Mouse (Mus musculus): ENCODE results near the gene Olfr178. TPM values are rescaled to one million over a fixed set of nuclear protein-coding genes. Genes with fewer than 3 reads are reported as not detected.

The Olfr178 gene
- total RNA-seq (2014; rRNA removed) (not detected in 2 replicates), polyA plus RNA-seq (2012; rRNA removed) (not detected in 2 replicates)

DNA sequence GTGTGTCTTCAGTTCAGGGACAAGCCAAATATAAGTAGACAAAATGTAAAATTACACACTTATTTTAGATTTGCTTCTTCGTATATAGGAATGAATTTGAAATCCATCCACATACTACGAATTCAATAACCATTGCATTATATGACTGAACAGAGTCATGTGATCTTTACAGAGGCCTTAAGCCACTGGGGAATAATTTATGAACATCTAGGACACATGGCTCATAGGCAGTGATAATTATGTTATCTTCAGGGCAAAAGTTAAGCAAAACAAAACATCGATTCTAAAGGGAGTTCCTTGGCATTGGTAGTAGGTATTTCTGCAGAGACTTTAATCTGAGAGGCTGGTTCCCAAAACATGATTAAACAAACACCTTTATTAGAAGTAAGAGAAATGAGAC lies at the start of gene Olfr178:
TSS of gene Olfr178 (minus strand) at position 101 of the 400 bp plus-strand sequence.
- 81% methylated on average over 3 of the region's 3 CpGs for WGBS
- H3K79me2 ChIP-seq (ENCODE audit: control insufficient read depth, insufficient read depth, low read length), result no peaks in the 10 kb centered on the region
- no peaks in the 10 kb centered on the region for H3K4me1 ChIP-seq (ENCODE audit: control insufficient read depth, insufficient read depth, low read length)
- no peak within 1 kb of the TSS for H3K27ac ChIP-seq (replicated peaks; ENCODE audit: insufficient read depth, low read depth, low read length)
- H3K4me3 ChIP-seq (ENCODE audit: insufficient read depth, low read depth, low read length), result no peak within 1 kb of the TSS
- no peak for DNase-seq (ENCODE audit: extremely low read depth, low read depth, low spot score)
- no peaks in the 10 kb centered on the region for H3K27me3 ChIP-seq (ENCODE audit: control insufficient read depth, insufficient read depth, low read length)
- no peak within 1 kb of the TSS for H3K9ac ChIP-seq (ENCODE audit: low read depth, low read length)
- no peaks in the 10 kb centered on the region for H3K36me3 ChIP-seq (ENCODE audit: control insufficient read depth, insufficient read depth, low read length)
- TF ChIP-seq CTCF (IDR thresholded peaks at IDR 0.05; ENCODE audit: low read depth, low read length) (no peak), POLR2A (IDR thresholded peaks at IDR 0.05; ENCODE audit: extremely low read depth, insufficient read depth, low read length) (no peak)

DNA sequence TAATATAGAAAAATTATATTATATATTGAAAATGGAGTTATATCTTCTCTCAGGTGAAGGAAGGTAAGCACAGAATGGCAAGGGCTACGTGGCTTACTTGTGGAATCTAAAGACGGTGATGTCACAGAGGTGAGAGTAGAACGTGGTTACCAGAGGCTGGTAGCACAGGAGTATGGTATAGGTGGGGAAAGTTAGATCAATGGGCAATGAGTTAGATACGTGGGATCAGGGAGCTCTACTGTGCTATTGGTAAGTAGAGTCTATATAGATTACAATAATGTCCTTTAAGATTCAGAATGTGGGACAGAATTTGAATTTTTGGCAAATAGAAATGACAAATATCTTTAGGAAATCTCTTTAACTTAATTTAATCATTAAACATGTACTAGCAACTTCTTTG lies 37.4 kb upstream of the Olfr178 start, which contains the start of gene Olfr180:
TSS of gene Olfr180 (minus strand) at position 101 of the 400 bp plus-strand sequence.
- Histone ChIP-seq H3K79me2 (ENCODE audit: control insufficient read depth, insufficient read depth, low read length) (no peaks in the 10 kb centered on the region), H3K9ac (ENCODE audit: low read depth, low read length) (no peak within 1 kb of the TSS), H3K36me3 (ENCODE audit: control insufficient read depth, insufficient read depth, low read length) (no peaks in the 10 kb centered on the region), H3K4me1 (ENCODE audit: control insufficient read depth, insufficient read depth, low read length) (no peaks in the 10 kb centered on the region), H3K27me3 (ENCODE audit: control insufficient read depth, insufficient read depth, low read length) (no peaks in the 10 kb centered on the region), H3K4me3 (ENCODE audit: insufficient read depth, low read depth, low read length) (no peak within 1 kb of the TSS), H3K27ac (replicated peaks; ENCODE audit: insufficient read depth, low read depth, low read length) (no peak within 1 kb of the TSS)
- DNase-seq (ENCODE audit: extremely low read depth, low read depth, low spot score), result no peak
- TF ChIP-seq CTCF (IDR thresholded peaks at IDR 0.05; ENCODE audit: low read depth, low read length) (no peak), POLR2A (IDR thresholded peaks at IDR 0.05; ENCODE audit: extremely low read depth, insufficient read depth, low read length) (no peak)
- 73% methylated on average over 4 of the region's 4 CpGs for WGBS

DNA sequence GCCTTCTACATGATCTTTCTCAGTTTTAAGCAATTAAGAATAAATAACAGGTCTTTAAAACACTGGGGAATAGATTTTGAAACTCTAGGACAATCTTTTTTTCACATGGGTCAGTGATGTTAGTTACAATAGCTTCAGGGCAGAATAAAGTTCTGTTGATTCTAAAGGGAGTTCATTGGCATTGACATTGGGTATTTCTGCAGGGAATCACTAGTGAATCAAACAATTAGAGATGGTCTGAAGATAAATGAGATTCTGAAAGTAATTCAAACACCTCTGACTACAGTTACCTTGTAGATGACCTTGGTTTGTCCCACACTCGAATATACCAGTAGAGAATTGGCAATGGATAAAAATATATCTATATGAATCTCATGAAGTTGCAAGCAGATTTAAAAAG lies 36.8 kb upstream of the Olfr178 start, which contains the start of gene Olfr181:
TSS of gene Olfr181 (minus strand) at position 101 of the 400 bp plus-strand sequence.
- no peaks in the 10 kb centered on the region for H3K27me3 ChIP-seq (ENCODE audit: control insufficient read depth, insufficient read depth, low read length)
- H3K36me3 ChIP-seq (ENCODE audit: control insufficient read depth, insufficient read depth, low read length), result no peaks in the 10 kb centered on the region
- no peak within 1 kb of the TSS for H3K27ac ChIP-seq (replicated peaks; ENCODE audit: insufficient read depth, low read depth, low read length)
- no peak within 1 kb of the TSS for H3K9ac ChIP-seq (ENCODE audit: low read depth, low read length)
- no peak for DNase-seq (ENCODE audit: extremely low read depth, low read depth, low spot score)
- H3K4me3 ChIP-seq (ENCODE audit: insufficient read depth, low read depth, low read length), result no peak within 1 kb of the TSS
- no peaks in the 10 kb centered on the region for H3K4me1 ChIP-seq (ENCODE audit: control insufficient read depth, insufficient read depth, low read length)
- WGBS, result 50% methylated on average over 1 of the region's 1 CpGs
- TF ChIP-seq CTCF (IDR thresholded peaks at IDR 0.05; ENCODE audit: low read depth, low read length) (no peak), POLR2A (IDR thresholded peaks at IDR 0.05; ENCODE audit: extremely low read depth, insufficient read depth, low read length) (no peak)
- H3K79me2 ChIP-seq (ENCODE audit: control insufficient read depth, insufficient read depth, low read length), result no peaks in the 10 kb centered on the region

DNA sequence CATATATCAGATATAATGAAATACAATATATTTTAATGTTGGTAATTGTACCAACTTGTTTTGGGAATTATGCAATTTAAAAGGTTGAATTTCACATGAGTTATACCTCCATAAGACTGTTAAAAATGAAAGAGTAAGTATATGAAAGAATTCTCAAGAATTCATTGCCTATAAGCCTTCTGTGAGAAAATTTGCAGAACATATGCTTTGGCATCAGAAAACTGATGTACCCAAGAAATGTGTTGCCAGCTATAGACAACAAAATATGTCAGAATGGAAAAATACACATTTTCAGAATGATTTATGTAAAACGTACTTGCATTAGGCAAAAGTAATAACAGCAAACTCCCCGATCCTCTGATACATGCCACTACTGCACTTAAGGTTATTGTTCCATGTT lies 7.4 kb downstream of the Olfr178 start:
- 88% methylated on average over 2 of the region's 2 CpGs for WGBS
- no peaks in the 10 kb centered on the region for H3K36me3 ChIP-seq (ENCODE audit: control insufficient read depth, insufficient read depth, low read length)
- no peak for TF ChIP-seq POLR2A (IDR thresholded peaks at IDR 0.05; ENCODE audit: extremely low read depth, insufficient read depth, low read length)
- no peak for TF ChIP-seq CTCF (IDR thresholded peaks at IDR 0.05; ENCODE audit: low read depth, low read length)
- H3K27me3 ChIP-seq (ENCODE audit: control insufficient read depth, insufficient read depth, low read length), result no peaks in the 10 kb centered on the region
- no peaks in the 10 kb centered on the region for H3K79me2 ChIP-seq (ENCODE audit: control insufficient read depth, insufficient read depth, low read length)
- no peak for DNase-seq (ENCODE audit: extremely low read depth, low read depth, low spot score)
- H3K27ac ChIP-seq (replicated peaks; ENCODE audit: insufficient read depth, low read depth, low read length), result no peak overlapping the region
- H3K9ac ChIP-seq (ENCODE audit: low read depth, low read length), result no peak overlapping the region
- H3K4me1 ChIP-seq (ENCODE audit: control insufficient read depth, insufficient read depth, low read length), result no peaks in the 10 kb centered on the region
- no peak overlapping the region for H3K4me3 ChIP-seq (ENCODE audit: insufficient read depth, low read depth, low read length)

DNA sequence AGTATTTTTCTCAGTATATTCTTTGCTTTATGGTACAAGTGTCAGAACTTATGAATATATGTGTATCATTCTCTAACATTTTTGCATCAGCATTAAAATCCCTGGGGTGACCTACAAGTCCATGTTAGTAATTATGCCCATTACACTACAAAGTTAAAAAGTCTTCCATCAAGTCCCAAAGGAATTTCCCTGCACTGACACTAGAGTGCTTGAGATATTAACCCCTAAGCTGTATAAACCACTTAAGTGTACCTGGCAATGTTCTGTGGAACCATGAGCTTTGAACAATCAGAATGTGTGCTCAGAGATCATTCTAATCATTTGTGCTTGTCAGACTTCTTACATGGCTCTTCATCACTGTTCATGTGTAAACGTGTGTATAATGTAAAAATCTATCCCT lies 17.2 kb downstream of the Olfr178 start, which contains the start of gene Olfr177:
TSS of gene Olfr177 (minus strand) at position 101 of the 400 bp plus-strand sequence.
- 45% methylated on average over 1 of the region's 1 CpGs for WGBS
- TF ChIP-seq POLR2A (IDR thresholded peaks at IDR 0.05; ENCODE audit: extremely low read depth, insufficient read depth, low read length) (no peak), CTCF (IDR thresholded peaks at IDR 0.05; ENCODE audit: low read depth, low read length) (no peak)
- H3K4me3 ChIP-seq (ENCODE audit: insufficient read depth, low read depth, low read length), result no peak within 1 kb of the TSS

DNA sequence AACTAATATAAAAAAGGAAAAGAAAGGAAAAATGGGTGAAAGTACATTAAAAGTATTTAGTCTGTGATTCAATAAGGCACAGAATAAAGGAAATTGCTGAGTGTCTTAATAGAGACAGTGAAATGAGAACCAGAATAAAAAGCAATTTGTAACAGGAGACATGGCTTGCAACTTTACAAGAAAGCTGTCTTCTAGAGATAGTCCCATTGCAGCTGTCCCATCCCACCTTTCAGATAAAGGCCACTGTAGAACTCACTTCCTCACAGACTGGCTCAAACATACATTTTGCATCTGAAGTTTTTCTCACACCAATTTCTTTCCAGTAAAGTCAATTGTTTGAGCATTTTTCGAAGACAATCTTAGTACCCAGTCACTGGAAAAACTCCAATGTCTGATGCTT lies 30.4 kb downstream of the Olfr178 start:
- no peaks in the 10 kb centered on the region for H3K4me1 ChIP-seq (ENCODE audit: control insufficient read depth, insufficient read depth, low read length)
- TF ChIP-seq POLR2A (IDR thresholded peaks at IDR 0.05; ENCODE audit: extremely low read depth, insufficient read depth, low read length) (no peak), CTCF (IDR thresholded peaks at IDR 0.05; ENCODE audit: low read depth, low read length) (no peak)
- no peak for DNase-seq (ENCODE audit: extremely low read depth, low read depth, low spot score)
- H3K27me3 ChIP-seq (ENCODE audit: control insufficient read depth, insufficient read depth, low read length), result no peaks in the 10 kb centered on the region
- H3K9ac ChIP-seq (ENCODE audit: low read depth, low read length), result no peak overlapping the region
- H3K36me3 ChIP-seq (ENCODE audit: control insufficient read depth, insufficient read depth, low read length), result no peaks in the 10 kb centered on the region
- no peak overlapping the region for H3K4me3 ChIP-seq (ENCODE audit: insufficient read depth, low read depth, low read length)
- 48% methylated on average over 1 of the region's 1 CpGs for WGBS
- no peak overlapping the region for H3K27ac ChIP-seq (replicated peaks; ENCODE audit: insufficient read depth, low read depth, low read length)
- H3K79me2 ChIP-seq (ENCODE audit: control insufficient read depth, insufficient read depth, low read length), result no peaks in the 10 kb centered on the region

More for the DNA sequence above, 17.2 kb downstream of the Olfr178 start, which contains the start of gene Olfr177:
- H3K9ac ChIP-seq (ENCODE audit: low read depth, low read length), result no peak within 1 kb of the TSS
- H3K79me2 ChIP-seq (ENCODE audit: control insufficient read depth, insufficient read depth, low read length), result no peaks in the 10 kb centered on the region
- no peak for DNase-seq (ENCODE audit: extremely low read depth, low read depth, low spot score)
- H3K27ac ChIP-seq (replicated peaks; ENCODE audit: insufficient read depth, low read depth, low read length), result no peak within 1 kb of the TSS
- no peaks in the 10 kb centered on the region for H3K27me3 ChIP-seq (ENCODE audit: control insufficient read depth, insufficient read depth, low read length)
- no peaks in the 10 kb centered on the region for H3K36me3 ChIP-seq (ENCODE audit: control insufficient read depth, insufficient read depth, low read length)
- H3K4me1 ChIP-seq (ENCODE audit: control insufficient read depth, insufficient read depth, low read length), result no peaks in the 10 kb centered on the region

All from liver, adult 2 months (tissue).